Mouse (Mus musculus) heart, postnatal 0 days (tissue): ENCODE data around the gene Gm43191.
"Not testable (repeated sequence)": the region's sequence is repeated elsewhere in the genome, so short reads cannot be mapped to it uniquely, and the experiment has no call there.

Experiments used
- CTCF ChIP-seq: IDR thresholded peaks from 2 replicates; pipeline ENCODE4 v1.5.1; 2016; ENCODE audit warnings: antibody characterized with exemption, control low read depth, low read depth
- EP300 ChIP-seq: IDR thresholded peaks from 2 replicates; pipeline ENCODE4 v1.6.1; 2016; ENCODE audit warnings: antibody characterized with exemption, low read depth

- TF ChIP-seq CTCF, EP300: not testable (repeated sequence)
These were observed 16.8 kb downstream of the Gm43191 start for GRCm38 (mm10) chr3:116664281-116664680.
